Mouse (Mus musculus): ENCODE measurements at regions not wholly inside any gene's neighbourhood (a gene's known extent, or its start where the extent isn't known, plus 50 kb on each side); places are given as distances from the start of the nearest gene placed in this dataset.
"Not testable (repeated sequence)": the region's sequence is repeated elsewhere in the genome, so short reads cannot be mapped to it uniquely, and the experiment has no call there.

DNA sequence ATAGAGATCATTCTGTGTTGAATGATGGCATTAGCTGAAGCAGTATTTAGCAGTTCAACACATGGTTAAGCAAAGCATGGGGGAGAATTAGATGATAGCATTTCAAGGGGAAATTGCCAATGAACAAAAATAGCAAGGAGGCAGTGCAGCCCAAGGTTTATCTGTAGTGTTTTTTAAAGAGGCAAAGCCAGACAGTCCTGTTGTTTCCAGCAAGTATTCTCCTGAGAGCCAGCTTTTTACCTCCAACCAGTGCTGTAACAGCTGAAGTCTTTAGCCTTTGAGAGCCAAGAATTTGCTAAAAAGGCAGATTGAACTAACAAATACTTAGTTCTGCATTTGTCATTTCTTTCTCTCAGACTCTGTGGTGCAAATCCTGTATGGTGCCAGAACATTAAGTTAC lies 305.1 kb upstream of the Arx start:
- no peak for DNase-seq (ENCODE audit: low read depth)

- DNase-seq (ENCODE audit: low read depth): no peak
These were observed 283.8 kb upstream of the Arx start for GRCm38 (mm10) chrX:93002236-93002976.

DNA sequence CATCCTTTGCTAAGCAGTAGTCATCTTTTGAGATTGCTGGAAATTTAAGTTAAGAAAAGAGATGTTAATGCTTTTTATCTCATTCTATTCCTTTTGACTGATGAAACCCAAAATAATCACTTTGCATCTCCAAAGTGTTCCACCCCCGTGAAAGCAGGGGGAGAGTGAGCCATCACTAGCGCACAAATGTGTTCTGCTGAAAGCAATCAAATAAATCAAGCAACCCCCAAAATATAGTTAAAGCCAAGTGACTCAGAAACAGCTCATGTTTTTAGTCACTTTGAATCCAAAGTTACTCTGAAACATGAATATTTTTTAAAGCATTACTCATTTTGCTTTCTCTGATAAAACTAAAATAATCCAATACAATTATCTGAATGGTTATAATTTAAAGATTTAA lies 279.6 kb upstream of the Arx start:
- DNase-seq (ENCODE audit: low read depth): no peak

DNA sequence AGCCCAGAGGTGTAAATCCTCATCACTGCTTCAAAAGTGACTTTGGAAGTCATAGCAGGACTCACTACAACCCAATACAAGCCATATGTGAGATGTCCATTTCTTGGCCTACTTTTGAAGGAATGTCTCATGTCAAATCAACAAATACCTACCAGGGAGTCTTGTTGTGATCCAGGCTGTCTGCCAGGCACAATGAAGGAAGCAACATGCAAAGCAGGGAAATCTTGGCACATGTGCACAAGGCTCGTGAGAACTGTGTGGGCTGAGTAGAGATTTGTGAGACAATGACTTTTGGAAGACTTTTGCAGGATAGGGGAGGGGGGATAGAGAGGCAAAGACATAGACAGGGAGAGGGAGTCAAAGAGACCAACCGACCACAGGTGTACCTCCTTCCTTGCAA lies 274.7 kb upstream of the Arx start:
- no peak for DNase-seq (ENCODE audit: low read depth)

DNA sequence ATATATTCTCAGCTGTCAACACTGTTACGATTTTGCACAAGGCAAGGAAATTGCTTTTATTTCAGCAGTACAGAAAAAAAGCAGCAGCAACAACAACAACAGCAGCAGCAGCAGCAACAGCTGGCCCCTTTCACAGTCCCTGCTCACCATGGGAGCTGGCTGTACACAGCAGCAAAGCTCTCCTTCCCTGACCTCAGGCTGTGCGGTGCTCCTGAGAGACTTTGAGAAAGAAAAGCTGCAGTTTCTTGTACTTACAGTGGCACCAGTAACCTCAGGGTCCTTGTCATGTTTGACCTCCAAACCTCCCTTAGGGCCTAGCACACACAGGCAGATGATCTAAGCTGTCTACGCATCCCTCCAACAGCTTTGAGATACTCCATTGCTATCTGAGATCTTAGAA lies 269.9 kb upstream of the Arx start:
- no peak for DNase-seq (ENCODE audit: low read depth)

- no peak for DNase-seq (ENCODE audit: low read depth)
These were observed 245.1 kb upstream of the Arx start for GRCm38 (mm10) chrX:93041096-93041495.

GRCm38 (mm10) chrX:93042736-93043135 lies 243.5 kb upstream of the Arx start:
- DNase-seq (ENCODE audit: low read depth): no peak

- DNase-seq (ENCODE audit: low read depth): no peak
These were observed 237.1 kb upstream of the Arx start for GRCm38 (mm10) chrX:93048967-93049754.

GRCm38 (mm10) chrX:93049755-93050143 lies 236.5 kb upstream of the Arx start:
- no peak for DNase-seq (ENCODE audit: low read depth)

DNA sequence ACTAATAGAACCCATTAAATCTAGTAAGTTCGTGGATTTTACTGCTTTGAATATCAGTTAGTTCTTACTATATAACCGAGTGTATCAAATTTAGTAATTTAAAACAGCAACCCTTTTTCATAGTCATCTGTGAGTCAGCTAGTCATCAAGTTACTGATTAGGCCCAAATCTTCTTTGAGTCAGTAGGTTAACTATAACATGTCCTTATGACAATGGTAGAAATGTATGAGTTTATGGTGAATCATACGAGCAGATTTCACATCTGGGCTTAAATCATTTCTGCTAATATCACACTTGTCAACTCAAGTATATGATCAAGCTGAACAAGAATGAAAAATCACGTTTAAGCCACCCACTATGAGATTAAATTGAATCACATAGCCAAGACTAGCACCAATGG lies 226.7 kb upstream of the Arx start:
- DNase-seq (ENCODE audit: low read depth): no peak

GRCm38 (mm10) chrX:93068884-93069283 lies 217.4 kb upstream of the Arx start:
- DNase-seq (ENCODE audit: low read depth): no peak

DNA sequence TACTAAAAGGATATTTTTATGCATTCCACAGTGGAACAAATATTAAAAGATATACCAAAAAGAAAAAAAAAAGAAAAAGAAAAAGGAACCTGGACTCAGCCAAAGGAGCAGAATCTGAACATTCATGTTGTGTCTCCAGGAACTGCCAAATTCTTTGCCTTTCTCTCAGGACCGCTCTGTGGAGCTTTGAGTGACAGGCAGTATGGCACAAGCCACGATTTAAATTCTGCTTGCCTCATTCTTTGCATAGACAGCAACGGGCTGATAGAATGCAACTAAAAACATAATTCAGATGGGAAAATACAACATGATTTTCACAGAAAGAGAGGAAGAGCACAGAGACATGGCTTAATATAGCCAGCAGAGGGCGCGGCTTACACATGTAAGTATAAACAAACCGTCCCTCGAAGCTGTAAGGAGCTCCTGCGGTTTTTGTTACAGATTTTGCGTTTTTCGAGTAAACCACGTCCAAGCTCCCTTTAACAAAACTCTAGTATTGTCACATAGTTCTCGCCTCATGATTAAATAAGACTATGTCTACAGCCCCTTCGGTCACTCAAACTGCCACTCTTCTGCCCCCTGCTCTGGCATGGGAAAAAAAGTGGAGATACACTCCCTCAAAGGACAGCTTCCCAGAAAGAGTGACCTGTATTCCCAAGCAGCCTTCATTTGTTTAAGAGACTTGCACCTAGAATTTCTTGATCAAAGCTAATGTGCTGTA lies 216.5 kb upstream of the Arx start:
- DNase-seq (ENCODE audit: low read depth): peak; percentile 57

- no peak for DNase-seq (ENCODE audit: low read depth)
These were observed 216.0 kb upstream of the Arx start for GRCm38 (mm10) chrX:93070290-93070611.

DNA sequence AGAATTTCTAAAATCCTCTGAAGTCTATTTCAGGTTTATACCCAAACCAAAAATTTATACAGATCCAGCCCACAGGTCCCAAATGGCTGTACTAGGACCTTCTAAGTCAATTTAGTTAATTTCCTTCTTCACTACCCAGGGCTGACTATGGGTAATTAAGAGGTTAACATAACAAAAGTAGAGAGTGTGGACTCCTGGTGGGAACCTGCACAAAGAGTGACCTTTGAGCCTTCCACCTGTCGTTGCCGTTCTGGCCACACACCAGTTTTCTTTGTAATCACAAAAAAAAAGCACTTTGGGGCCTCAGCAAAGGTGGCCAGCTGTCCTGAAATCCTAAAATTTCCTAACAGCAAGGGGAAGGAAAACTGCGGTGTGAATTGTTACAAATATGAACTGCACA lies 197.3 kb upstream of the Arx start:
- no peak for DNase-seq (ENCODE audit: low read depth)

- no peak for DNase-seq (ENCODE audit: low read depth)
These were observed 188.7 kb upstream of the Arx start for GRCm38 (mm10) chrX:93097551-93097950.

GRCm38 (mm10) chrX:93107930-93108567 lies 178.2 kb upstream of the Arx start:
- no peak for DNase-seq (ENCODE audit: low read depth)

DNA sequence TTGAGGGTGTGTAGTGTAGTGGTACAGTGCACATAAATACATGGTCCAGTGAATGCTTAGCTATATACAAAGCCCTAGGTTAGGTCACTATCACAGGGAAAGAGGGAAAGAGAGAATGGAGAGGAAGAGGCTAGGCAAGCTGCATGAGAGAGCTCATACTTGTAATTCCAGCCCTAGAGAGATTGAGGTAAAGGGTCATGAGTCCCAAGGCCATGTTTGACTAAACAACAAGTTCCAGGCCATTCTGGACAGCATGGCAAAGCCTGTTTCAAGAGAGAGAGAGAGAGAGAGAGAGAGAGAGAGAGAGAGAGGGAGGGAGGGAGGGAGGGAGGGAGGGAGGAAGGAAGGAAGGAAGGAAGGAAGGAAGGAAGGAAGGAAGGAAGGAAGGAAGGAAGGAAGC lies 131.9 kb upstream of the Arx start:
- not testable (repeated sequence) for DNase-seq (ENCODE audit: low read depth)

- DNase-seq (ENCODE audit: low read depth): no peak
These were observed 127.1 kb upstream of the Arx start for GRCm38 (mm10) chrX:93159105-93159504.

GRCm38 (mm10) chrX:93160956-93161355 lies 125.3 kb upstream of the Arx start:
- no peak for DNase-seq (ENCODE audit: low read depth)

Data from induced T-regulatory cell, adult 2 months (primary cell).